Mouse (Mus musculus) myocyte (in vitro differentiated cells): ENCODE results near the gene Ttc17.

ENCODE experiments used
- CEBPB ChIP-seq: IDR thresholded peaks from 2 replicates; pipeline ENCODE4 v1.6.1; 2011; ENCODE audit warnings: mild to moderate bottlenecking, moderate library complexity; ENCODE audit not compliant: poor library complexity, insufficient read depth, severe bottlenecking
- E2F4 ChIP-seq: IDR thresholded peaks from one replicate; pipeline ENCODE4 v1.6.1; 2011; ENCODE audit warnings: mild to moderate bottlenecking, control low read depth, moderate library complexity; ENCODE audit not compliant: insufficient read depth
- MAX ChIP-seq: IDR thresholded peaks from one replicate; pipeline ENCODE4 v1.6.1; 2011; ENCODE audit warnings: low read depth, mild to moderate bottlenecking, control low read depth
- MYOD1 ChIP-seq, 3 experiments: IDR thresholded peaks; one replicate each; pipeline ENCODE4 v1.6.1; 2011; ENCODE audit warnings: control low read depth in 2 of 3, low read depth in 2 of 3, mild to moderate bottlenecking in 2 of 3, moderate library complexity in 1 of 3; ENCODE audit not compliant: insufficient read length in 2 of 3, control insufficient read depth in 1 of 3
- MYOG ChIP-seq, 3 experiments: IDR thresholded peaks; one replicate each; pipeline ENCODE4 v1.6.1; 2011; ENCODE audit warnings: control low read depth in 2 of 3, low read depth in 2 of 3, mild to moderate bottlenecking in 2 of 3; ENCODE audit not compliant: insufficient read length in 2 of 3, control insufficient read depth in 1 of 3, insufficient read depth in 1 of 3
- POLR2A ChIP-seq: IDR thresholded peaks from one replicate; pipeline ENCODE4 v1.6.1; 2011; ENCODE audit warnings: low read depth, mild to moderate bottlenecking, control low read depth, moderate library complexity; ENCODE audit not compliant: insufficient read length
- POLR2AphosphoS2 ChIP-seq: IDR thresholded peaks from one replicate; pipeline ENCODE4 v1.6.1; 2011; ENCODE audit warnings: low read depth, control low read depth; ENCODE audit not compliant: insufficient read length
- REST ChIP-seq: IDR thresholded peaks from one replicate; pipeline ENCODE4 v1.6.1; 2011; ENCODE audit warnings: mild to moderate bottlenecking, control low read depth, moderate library complexity; ENCODE audit not compliant: insufficient read depth, insufficient read length
- TCF12 ChIP-seq: IDR thresholded peaks from one replicate; pipeline ENCODE4 v1.6.1; 2011; ENCODE audit warnings: mild to moderate bottlenecking, control low read depth; ENCODE audit not compliant: poor library complexity, insufficient read depth, severe bottlenecking
- TCF3 ChIP-seq: IDR thresholded peaks from one replicate; pipeline ENCODE4 v1.6.1; 2011; ENCODE audit warnings: low read depth, control low read depth; ENCODE audit not compliant: insufficient read length
- USF1 ChIP-seq: IDR thresholded peaks from one replicate; pipeline ENCODE4 v1.6.1; 2011; ENCODE audit warnings: low read depth, mild to moderate bottlenecking, control low read depth, moderate library complexity

DNA sequence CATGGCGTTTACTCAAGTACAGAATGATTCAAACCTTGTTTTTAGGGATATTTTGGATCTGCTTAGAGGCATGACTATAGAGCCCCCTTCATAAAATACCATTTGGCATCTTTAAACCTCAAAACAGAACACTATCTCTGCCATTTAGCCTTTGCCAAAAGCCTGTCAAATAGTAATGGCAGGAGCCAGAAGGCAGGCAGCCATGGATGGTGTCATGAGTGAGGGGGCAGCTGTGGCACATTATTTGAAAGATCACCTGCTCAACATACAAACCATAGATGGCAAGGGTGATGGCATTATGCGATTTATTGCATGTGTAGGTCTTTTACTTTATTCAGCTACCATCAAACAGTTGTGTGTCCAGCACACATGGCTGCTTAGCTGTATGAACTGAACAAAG is 73.4 kb downstream of the Ttc17 start:
- TF ChIP-seq TCF12 (no peak), POLR2A (no peak), USF1 (no peak), MYOD1 (IDR thresholded peaks at IDR 0.05; ENCODE audit: control insufficient read depth in 1 of 3, insufficient read length in 2 of 3, low read depth in 2 of 3) (no peak), MAX (no peak), POLR2AphosphoS2 (no peak), MYOG (IDR thresholded peaks at IDR 0.05; ENCODE audit: control insufficient read depth in 1 of 3, insufficient read depth in 1 of 3, insufficient read length in 2 of 3, low read depth in 2 of 3) (no peak), REST (no peak), CEBPB (no peak), E2F4 (no peak), TCF3 (no peak)
